Mouse (Mus musculus): ENCODE measurements around the gene Cwc22. TPM values are rescaled to one million over a fixed set of nuclear protein-coding genes. Genes with fewer than 3 reads are reported as not detected.
A peak's percentile ranks its signal among the peaks of the same experiment; 100 is the strongest.

Gene Cwc22
- polyA plus RNA-seq, 1 experiment = 4.9 TPM

- no peaks in the 10 kb centered on the region for H3K27me3 ChIP-seq (ENCODE audit: control insufficient read depth)
- no peak overlapping the region for H3K4me3 ChIP-seq (replicated peaks)
- no peaks in the 10 kb centered on the region for H3K36me3 ChIP-seq (ENCODE audit: control insufficient read depth)
- TF ChIP-seq TAL1 (IDR thresholded peaks at IDR 0.05; ENCODE audit: low read length) (no peak), GATA1 (IDR thresholded peaks at IDR 0.05; ENCODE audit: low read length) (no peak)
- H3K9me3 ChIP-seq (ENCODE audit: control insufficient read depth, low read length) = peaks cover 17% of the 10 kb centered on the region
- H3K4me1 ChIP-seq (ENCODE audit: control insufficient read depth) = no peaks in the 10 kb centered on the region; the same call in 1 of the 2 replicates
Measured at GRCm38 (mm10) chr2:77973296-77973695, 27.1 kb upstream of the Cwc22 start.

GRCm38 (mm10) chr2:77972541-77972940 lies 26.4 kb upstream of the Cwc22 start:
- TF ChIP-seq GATA1 (IDR thresholded peaks at IDR 0.05; ENCODE audit: low read length) = no peak
- TF ChIP-seq TAL1 (IDR thresholded peaks at IDR 0.05; ENCODE audit: low read length) = no peak

GRCm38 (mm10) chr2:77971871-77972270 lies 25.7 kb upstream of the Cwc22 start:
- no peak for TF ChIP-seq GATA1 (IDR thresholded peaks at IDR 0.05; ENCODE audit: low read length)
- no peak for TF ChIP-seq TAL1 (IDR thresholded peaks at IDR 0.05; ENCODE audit: low read length)
- no peaks in the 10 kb centered on the region for H3K36me3 ChIP-seq (ENCODE audit: control insufficient read depth)
- H3K27me3 ChIP-seq (ENCODE audit: control insufficient read depth) = no peaks in the 10 kb centered on the region
- H3K4me1 ChIP-seq (ENCODE audit: control insufficient read depth) = no peaks in the 10 kb centered on the region; the same call in 1 of the 2 replicates
- H3K4me3 ChIP-seq (replicated peaks) = no peak overlapping the region
- peaks cover 9% of the 10 kb centered on the region for H3K9me3 ChIP-seq (ENCODE audit: control insufficient read depth, low read length)

More at GRCm38 (mm10) chr2:77972541-77972940, 26.4 kb upstream of the Cwc22 start:
- Histone ChIP-seq H3K4me1 (ENCODE audit: control insufficient read depth) (no peaks in the 10 kb centered on the region; the same call in 1 of the 2 replicates), H3K27me3 (ENCODE audit: control insufficient read depth) (no peaks in the 10 kb centered on the region), H3K4me3 (replicated peaks) (no peak overlapping the region), H3K36me3 (ENCODE audit: control insufficient read depth) (no peaks in the 10 kb centered on the region), H3K9me3 (ENCODE audit: control insufficient read depth, low read length) (peaks cover 13% of the 10 kb centered on the region)

GRCm38 (mm10) chr2:77971361-77971760 lies 25.2 kb upstream of the Cwc22 start:
- H3K4me3 ChIP-seq (replicated peaks) = no peak overlapping the region
- TF ChIP-seq TAL1 (IDR thresholded peaks at IDR 0.05; ENCODE audit: low read length) (no peak), GATA1 (IDR thresholded peaks at IDR 0.05; ENCODE audit: low read length) (peak; percentile 23; the same call in 1 of the 2 replicates)
- H3K36me3 ChIP-seq (ENCODE audit: control insufficient read depth) = no peaks in the 10 kb centered on the region
- no peaks in the 10 kb centered on the region for H3K27me3 ChIP-seq (ENCODE audit: control insufficient read depth)
- peaks cover 4% of the 10 kb centered on the region for H3K9me3 ChIP-seq (ENCODE audit: control insufficient read depth, low read length)
- H3K4me1 ChIP-seq (ENCODE audit: control insufficient read depth) = no peaks in the 10 kb centered on the region; the same call in 1 of the 2 replicates

GRCm38 (mm10) chr2:77970556-77970955 lies 24.4 kb upstream of the Cwc22 start:
- no peaks in the 10 kb centered on the region for H3K36me3 ChIP-seq (ENCODE audit: control insufficient read depth)
- H3K27me3 ChIP-seq (ENCODE audit: control insufficient read depth) = no peaks in the 10 kb centered on the region
- no peaks in the 10 kb centered on the region for H3K9me3 ChIP-seq (ENCODE audit: control insufficient read depth, low read length)
- TF ChIP-seq GATA1 (IDR thresholded peaks at IDR 0.05; ENCODE audit: low read length) (no peak), TAL1 (IDR thresholded peaks at IDR 0.05; ENCODE audit: low read length) (no peak; the same call in 2 of the 3 replicates)
- no peak overlapping the region for H3K4me3 ChIP-seq (replicated peaks)
- no peaks in the 10 kb centered on the region for H3K4me1 ChIP-seq (ENCODE audit: control insufficient read depth)

- Histone ChIP-seq H3K4me1 (ENCODE audit: control insufficient read depth) (no peaks in the 10 kb centered on the region), H3K9me3 (ENCODE audit: control insufficient read depth, low read length) (no peaks in the 10 kb centered on the region), H3K36me3 (ENCODE audit: control insufficient read depth) (no peaks in the 10 kb centered on the region), H3K27me3 (ENCODE audit: control insufficient read depth) (no peaks in the 10 kb centered on the region), H3K4me3 (replicated peaks) (no peak overlapping the region)
- no peak for TF ChIP-seq GATA1 (IDR thresholded peaks at IDR 0.05; ENCODE audit: low read length)
- no peak for TF ChIP-seq TAL1 (IDR thresholded peaks at IDR 0.05; ENCODE audit: low read length)
Measured at GRCm38 (mm10) chr2:77969956-77970355, 23.8 kb upstream of the Cwc22 start.

GRCm38 (mm10) chr2:77962450-77963193 lies 16.4 kb upstream of the Cwc22 start:
- Histone ChIP-seq H3K4me3 (replicated peaks) (no peak overlapping the region), H3K9me3 (ENCODE audit: control insufficient read depth, low read length) (no peaks in the 10 kb centered on the region; the same call in 1 of the 2 replicates), H3K36me3 (ENCODE audit: control insufficient read depth) (no peaks in the 10 kb centered on the region), H3K4me1 (ENCODE audit: control insufficient read depth) (no peaks in the 10 kb centered on the region), H3K27me3 (ENCODE audit: control insufficient read depth) (no peaks in the 10 kb centered on the region; the same call in 1 of the 2 replicates)
- TF ChIP-seq GATA1 (IDR thresholded peaks at IDR 0.05; ENCODE audit: low read length) = no peak
- no peak; the same call in 1 of the 3 replicates for TF ChIP-seq TAL1 (IDR thresholded peaks at IDR 0.05; ENCODE audit: low read length)

GRCm38 (mm10) chr2:77961256-77961655 lies 15.1 kb upstream of the Cwc22 start:
- H3K4me1 ChIP-seq (ENCODE audit: control insufficient read depth) = no peaks in the 10 kb centered on the region
- H3K4me3 ChIP-seq (replicated peaks) = no peak overlapping the region
- no peaks in the 10 kb centered on the region; the same call in 1 of the 2 replicates for H3K27me3 ChIP-seq (ENCODE audit: control insufficient read depth)
- TF ChIP-seq GATA1 (IDR thresholded peaks at IDR 0.05; ENCODE audit: low read length) (no peak), TAL1 (IDR thresholded peaks at IDR 0.05; ENCODE audit: low read length) (no peak)
- no peaks in the 10 kb centered on the region for H3K36me3 ChIP-seq (ENCODE audit: control insufficient read depth)
- H3K9me3 ChIP-seq (ENCODE audit: control insufficient read depth, low read length) = no peaks in the 10 kb centered on the region; the same call in 1 of the 2 replicates

GRCm38 (mm10) chr2:77960711-77961110 lies 14.5 kb upstream of the Cwc22 start:
- H3K36me3 ChIP-seq (ENCODE audit: control insufficient read depth) = no peaks in the 10 kb centered on the region
- no peaks in the 10 kb centered on the region for H3K4me1 ChIP-seq (ENCODE audit: control insufficient read depth)
- H3K9me3 ChIP-seq (ENCODE audit: control insufficient read depth, low read length) = no peaks in the 10 kb centered on the region; the same call in 1 of the 2 replicates
- TF ChIP-seq GATA1 (IDR thresholded peaks at IDR 0.05; ENCODE audit: low read length) (peak; percentile 34; the same call in 1 of the 2 replicates), TAL1 (IDR thresholded peaks at IDR 0.05; ENCODE audit: low read length) (no peak)
- no peak overlapping the region for H3K4me3 ChIP-seq (replicated peaks)
- no peaks in the 10 kb centered on the region; the same call in 1 of the 2 replicates for H3K27me3 ChIP-seq (ENCODE audit: control insufficient read depth)

Data from erythroblast, embryonic 14.5 days (primary cell).